Mouse (Mus musculus) CH12.LX (cell line): ENCODE results near the gene Gm5447.

Experiments used
- CTCF ChIP-seq, 2 experiments: IDR thresholded peaks in 1 of 2; conservative IDR thresholded peaks in 1 of 2; 2 replicates each; pipeline ENCODE4 v1.5.1; 2011 to 2012; ENCODE audit warnings: low read depth in 2 of 2, low read length in 2 of 2, improper control_type of control experiment in 1 of 2, inconsistent platforms in 1 of 2, mild to moderate bottlenecking in 1 of 2, moderate library complexity in 1 of 2
- EP300 ChIP-seq: IDR thresholded peaks from 2 replicates; pipeline ENCODE4 v1.6.1; 2011; ENCODE audit warnings: low read length, improper control_type of control experiment
- USF2 ChIP-seq: conservative IDR thresholded peaks from 2 replicates; pipeline ENCODE4 v1.6.1; 2011; ENCODE audit warnings: low read depth, low read length, improper control_type of control experiment

- TF ChIP-seq EP300, result no peak
- no peak for TF ChIP-seq USF2
- TF ChIP-seq CTCF (conservative IDR thresholded peaks at IDR 0.05 in 1 of 2, IDR thresholded peaks at IDR 0.05 in 1 of 2; ENCODE audit: low read depth in 2 of 2, low read length in 2 of 2), result no peak
These were observed 20.4 kb upstream of the Gm5447 start for GRCm38 (mm10) chr13:30953580-30953979.
